Mouse (Mus musculus) bone marrow macrophage, adult 2 months (primary cell): ENCODE results near the gene Mul1. TPM values are rescaled to one million over a fixed set of nuclear protein-coding genes. Genes with fewer than 3 reads are reported as not detected.
A peak's percentile ranks its signal among the peaks of the same experiment; 100 is the strongest.

ENCODE experiments used
- H3K27ac ChIP-seq: 2 replicates; pipeline ENCODE4 v1.5.1; 2012; ENCODE audit warnings: low read depth, low read length; ENCODE audit not compliant: insufficient read depth
- H3K4me1 ChIP-seq: 2 replicates; pipeline ENCODE4 v1.6.1; 2012; ENCODE audit warnings: low read length; ENCODE audit not compliant: control insufficient read depth, insufficient read depth
- H3K4me3 ChIP-seq: 2 replicates; pipeline ENCODE4 v1.5.1; 2012; ENCODE audit warnings: mild to moderate bottlenecking, low read length, moderate library complexity; ENCODE audit not compliant: insufficient read depth
- CTCF ChIP-seq: IDR thresholded peaks from 2 replicates; pipeline ENCODE4 v1.5.1; 2012; ENCODE audit warnings: low read depth, mild to moderate bottlenecking, low read length, moderate library complexity
- POLR2A ChIP-seq: IDR thresholded peaks from 2 replicates; pipeline ENCODE4 v1.6.1; 2012; ENCODE audit warnings: mild to moderate bottlenecking, low read depth, low read length, borderline replicate concordance
- polyA plus RNA-seq: library from polyadenylated mRNA; stranded (reverse); fragments of >200 nt; gene quantifications from 2 replicates; pipeline ENCODE4 v1.2.4, GENCODE M21; 2012; ENCODE audit not compliant: missing spikeins, insufficient read depth, insufficient read length

The Mul1 gene
- polyA plus RNA-seq, 1 experiment = 12.7 TPM

- H3K27ac ChIP-seq = no peak overlapping the region
- peaks cover 3% of the 10 kb centered on the region for H3K4me1 ChIP-seq
- no peak overlapping the region for H3K4me3 ChIP-seq
- TF ChIP-seq CTCF (no peak), POLR2A (no peak)
These were observed 10.5 kb downstream of the Mul1 start for GRCm38 (mm10) chr4:138444941-138445340.

- TF ChIP-seq CTCF (no peak), POLR2A (no peak)
- H3K27ac ChIP-seq = no peak overlapping the region
- H3K4me1 ChIP-seq = peaks cover 3% of the 10 kb centered on the region
- no peak overlapping the region for H3K4me3 ChIP-seq
These were observed 12.5 kb downstream of the Mul1 start for GRCm38 (mm10) chr4:138446981-138447380.

- peak; percentile 89 for TF ChIP-seq CTCF
- TF ChIP-seq POLR2A = no peak
- H3K27ac ChIP-seq = no peak overlapping the region
- peaks cover 3% of the 10 kb centered on the region for H3K4me1 ChIP-seq
- H3K4me3 ChIP-seq = no peak overlapping the region
These were observed 12.9 kb downstream of the Mul1 start for GRCm38 (mm10) chr4:138447387-138447786.

- Histone ChIP-seq H3K27ac (no peak overlapping the region), H3K4me1 (peaks cover 3% of the 10 kb centered on the region), H3K4me3 (no peak overlapping the region)
- TF ChIP-seq CTCF = no peak
- TF ChIP-seq POLR2A = no peak
These were observed 13.5 kb downstream of the Mul1 start for GRCm38 (mm10) chr4:138447827-138448602.

- Histone ChIP-seq H3K27ac (no peak overlapping the region), H3K4me3 (no peak overlapping the region), H3K4me1 (no peaks in the 10 kb centered on the region)
- TF ChIP-seq POLR2A (no peak), CTCF (no peak)
These were observed 14.6 kb downstream of the Mul1 start for GRCm38 (mm10) chr4:138448872-138449615.

- Histone ChIP-seq H3K4me3 (no peak overlapping the region), H3K27ac (no peak overlapping the region), H3K4me1 (no peaks in the 10 kb centered on the region)
- TF ChIP-seq POLR2A (no peak), CTCF (no peak)
These were observed 15.3 kb downstream of the Mul1 start for GRCm38 (mm10) chr4:138449636-138450314.

- H3K4me1 ChIP-seq = no peaks in the 10 kb centered on the region
- TF ChIP-seq CTCF = no peak
- no peak for TF ChIP-seq POLR2A
- H3K27ac ChIP-seq = no peak overlapping the region
- H3K4me3 ChIP-seq = no peak overlapping the region
These were observed 18.0 kb downstream of the Mul1 start for GRCm38 (mm10) chr4:138452306-138453096.

- no peak overlapping the region for H3K4me3 ChIP-seq
- H3K4me1 ChIP-seq = no peaks in the 10 kb centered on the region
- TF ChIP-seq POLR2A (no peak), CTCF (no peak)
- H3K27ac ChIP-seq = no peak overlapping the region
These were observed 18.8 kb downstream of the Mul1 start for GRCm38 (mm10) chr4:138453097-138453752.
